Mouse (Mus musculus): ENCODE measurements at regions not wholly inside any gene's neighbourhood (a gene's known extent, or its start where the extent isn't known, plus 50 kb on each side); places are given as distances from the start of the nearest gene placed in this dataset.
A peak's percentile ranks its signal among the peaks of the same experiment; 100 is the strongest.

DNA sequence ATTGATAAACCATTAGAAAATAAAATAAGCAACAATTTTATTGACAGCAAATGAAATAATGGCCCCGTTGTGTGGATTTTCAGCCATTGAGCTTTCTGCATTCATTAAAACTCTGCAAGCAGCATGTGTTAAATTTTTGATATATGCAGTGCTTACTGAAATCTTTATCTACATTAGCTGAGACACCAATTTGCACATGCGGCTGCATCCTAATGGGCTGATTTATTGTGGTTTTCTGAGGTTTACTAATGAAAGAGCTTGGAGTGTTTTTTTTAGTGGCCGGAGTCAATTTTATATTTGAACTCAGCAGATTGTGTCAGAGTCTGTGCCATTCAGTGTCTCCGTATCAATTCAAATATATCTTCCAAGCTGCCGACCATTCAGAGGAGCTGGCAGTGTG, 653.3 kb upstream of the Tbl1xr1 start:
- Histone ChIP-seq H3K4me3 (ENCODE audit: low read depth, low read length) (no peak overlapping the region), H3K27me3 (ENCODE audit: control insufficient read depth, insufficient read depth, low read length) (no peaks in the 10 kb centered on the region), H3K4me1 (ENCODE audit: control insufficient read depth, insufficient read depth, low read length) (no peaks in the 10 kb centered on the region), H3K27ac (ENCODE audit: low read depth, low read length) (no peak overlapping the region), H3K9ac (ENCODE audit: low read length) (no peak overlapping the region), H3K4me2 (no peak overlapping the region), H3K36me3 (ENCODE audit: control insufficient read depth, insufficient read depth, low read length) (no peaks in the 10 kb centered on the region), H3K9me3 (ENCODE audit: control insufficient read depth, low read length) (no peaks in the 10 kb centered on the region)
- ATAC-seq (ENCODE audit: low FRiP score), result no peak
- no peak for DNase-seq (ENCODE audit: low spot score, missing footprints)
- WGBS, result 88% methylated on average over 5 of the region's 5 CpGs

DNA sequence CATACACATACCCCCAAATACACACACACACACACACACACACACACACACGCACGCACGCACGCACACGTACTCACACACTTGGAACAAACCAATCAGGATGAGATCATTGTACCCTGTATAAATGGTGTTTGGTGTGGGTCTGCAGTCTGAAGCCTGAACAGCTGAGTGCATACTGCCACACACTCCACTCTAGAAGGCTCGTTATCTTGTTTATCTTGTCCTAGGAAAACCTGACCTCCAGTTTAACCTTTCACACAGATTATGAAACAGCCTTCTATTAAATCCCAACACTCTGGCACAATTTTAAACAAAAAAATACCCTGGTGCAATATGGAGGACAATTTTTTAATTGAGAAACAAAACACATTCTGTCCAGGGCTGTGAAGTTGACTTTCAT, 649.9 kb upstream of the Tbl1xr1 start:
- H3K4me1 ChIP-seq (ENCODE audit: control insufficient read depth, insufficient read depth, low read length), result no peaks in the 10 kb centered on the region
- H3K4me2 ChIP-seq, result no peak overlapping the region
- DNase-seq (ENCODE audit: low spot score, missing footprints) (no peak), ATAC-seq (ENCODE audit: low FRiP score) (no peak)
- no peak overlapping the region for H3K9ac ChIP-seq (ENCODE audit: low read length)
- H3K4me3 ChIP-seq (ENCODE audit: low read depth, low read length), result no peak overlapping the region
- no peaks in the 10 kb centered on the region for H3K36me3 ChIP-seq (ENCODE audit: control insufficient read depth, insufficient read depth, low read length)
- H3K27ac ChIP-seq (ENCODE audit: low read depth, low read length), result no peak overlapping the region
- WGBS, result 87% methylated on average over 6 of the region's 6 CpGs
- H3K9me3 ChIP-seq (ENCODE audit: control insufficient read depth, low read length), result no peaks in the 10 kb centered on the region
- H3K27me3 ChIP-seq (ENCODE audit: control insufficient read depth, insufficient read depth, low read length), result no peaks in the 10 kb centered on the region

DNA sequence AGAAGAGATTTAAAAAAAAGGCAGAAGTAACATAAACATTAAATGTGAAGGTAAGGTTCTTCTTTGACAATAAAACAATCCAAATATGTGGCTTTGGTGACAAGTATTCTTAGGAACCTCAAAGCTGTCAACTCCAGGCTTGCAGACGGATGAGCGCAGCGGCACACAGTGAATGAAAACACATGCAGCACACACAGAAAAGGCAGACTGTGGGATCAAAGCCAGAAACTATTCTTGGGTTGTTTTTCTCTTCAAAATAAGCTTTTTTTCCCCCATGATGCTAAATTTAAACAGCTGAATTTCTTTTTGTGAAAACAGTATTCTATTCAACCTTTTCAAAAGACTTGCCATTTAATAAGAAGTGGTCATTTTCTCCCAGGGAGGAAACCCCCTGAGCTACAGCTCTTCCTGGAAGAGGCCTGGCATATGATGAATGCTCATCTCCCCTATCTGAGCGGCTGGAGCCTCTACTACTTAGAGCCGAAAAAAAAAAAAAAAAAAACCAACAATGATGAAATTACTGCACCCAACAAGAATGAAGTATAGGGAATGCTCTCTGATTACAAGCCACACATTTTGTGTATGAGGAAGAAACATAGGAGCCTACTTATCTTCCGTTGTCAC, 648.9 kb upstream of the Tbl1xr1 start:
- no peaks in the 10 kb centered on the region for H3K4me1 ChIP-seq (ENCODE audit: control insufficient read depth, insufficient read depth, low read length)
- no peak overlapping the region for H3K9ac ChIP-seq (ENCODE audit: low read length)
- H3K4me2 ChIP-seq, result no peak overlapping the region
- no peak overlapping the region for H3K4me3 ChIP-seq (ENCODE audit: low read depth, low read length)
- H3K27me3 ChIP-seq (ENCODE audit: control insufficient read depth, insufficient read depth, low read length), result no peaks in the 10 kb centered on the region
- H3K27ac ChIP-seq (ENCODE audit: low read depth, low read length), result no peak overlapping the region
- no peaks in the 10 kb centered on the region for H3K36me3 ChIP-seq (ENCODE audit: control insufficient read depth, insufficient read depth, low read length)
- 77% methylated on average over 6 of the region's 6 CpGs for WGBS
- no peak for ATAC-seq (ENCODE audit: low FRiP score)
- H3K9me3 ChIP-seq (ENCODE audit: control insufficient read depth, low read length), result no peaks in the 10 kb centered on the region
- DNase-seq (ENCODE audit: low spot score, missing footprints), result no peak

DNA sequence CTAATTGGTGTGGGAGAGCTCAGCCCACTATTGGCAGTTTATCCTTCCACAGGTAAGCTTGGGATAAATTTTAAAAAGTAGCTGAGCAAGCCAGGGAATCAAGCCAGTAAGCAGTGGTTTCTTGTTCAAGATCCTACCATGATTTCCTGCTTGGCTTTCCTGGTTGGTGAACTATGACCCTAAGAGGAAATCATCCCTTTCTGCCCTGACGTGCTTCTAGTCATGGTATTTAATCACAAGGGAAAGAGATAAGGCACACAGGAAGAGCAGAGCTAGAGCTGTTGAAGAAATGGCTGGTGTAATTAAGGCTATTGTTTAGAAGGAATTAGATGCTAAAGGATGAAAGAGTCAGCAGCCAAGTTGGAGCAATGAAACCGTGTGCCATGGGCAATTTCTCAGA, 648.3 kb upstream of the Tbl1xr1 start:
- H3K4me1 ChIP-seq (ENCODE audit: control insufficient read depth, insufficient read depth, low read length), result no peaks in the 10 kb centered on the region
- H3K9ac ChIP-seq (ENCODE audit: low read length), result no peak overlapping the region
- H3K27ac ChIP-seq (ENCODE audit: low read depth, low read length), result no peak overlapping the region
- H3K36me3 ChIP-seq (ENCODE audit: control insufficient read depth, insufficient read depth, low read length), result no peaks in the 10 kb centered on the region
- 53% methylated on average over 2 of the region's 2 CpGs for WGBS
- no peak overlapping the region for H3K4me2 ChIP-seq
- ATAC-seq (ENCODE audit: low FRiP score) (no peak), DNase-seq (ENCODE audit: low spot score, missing footprints) (no peak)
- H3K27me3 ChIP-seq (ENCODE audit: control insufficient read depth, insufficient read depth, low read length), result no peaks in the 10 kb centered on the region
- H3K4me3 ChIP-seq (ENCODE audit: low read depth, low read length), result no peak overlapping the region
- no peaks in the 10 kb centered on the region for H3K9me3 ChIP-seq (ENCODE audit: control insufficient read depth, low read length)

DNA sequence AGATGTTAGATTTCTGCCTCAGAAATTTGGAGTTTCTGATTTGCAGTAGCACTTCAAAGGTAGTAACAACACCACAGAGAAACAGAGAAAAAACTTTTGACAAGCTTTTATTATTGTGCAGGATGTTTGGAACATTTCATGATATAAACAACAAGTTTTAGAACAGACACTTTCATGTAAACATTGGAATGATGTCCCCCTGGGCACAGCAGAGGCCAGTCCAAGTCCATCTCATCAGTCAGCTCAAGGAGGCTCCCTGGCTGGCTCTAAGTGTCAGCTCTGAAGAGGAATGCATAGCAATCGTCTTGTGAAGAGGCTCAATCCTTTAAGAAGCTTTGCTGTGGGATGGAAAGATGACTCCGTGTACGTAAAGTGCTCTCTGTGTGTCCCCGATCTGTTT, 612.2 kb upstream of the Tbl1xr1 start:
- H3K27me3 ChIP-seq (ENCODE audit: control insufficient read depth, insufficient read depth, low read length), result no peaks in the 10 kb centered on the region
- no peak overlapping the region for H3K9ac ChIP-seq (ENCODE audit: low read length)
- 31% methylated on average over 4 of the region's 4 CpGs for WGBS
- H3K27ac ChIP-seq (ENCODE audit: low read depth, low read length), result no peak overlapping the region
- H3K4me3 ChIP-seq (ENCODE audit: low read depth, low read length), result no peak overlapping the region
- no peak for ATAC-seq (ENCODE audit: low FRiP score)
- H3K9me3 ChIP-seq (ENCODE audit: control insufficient read depth, low read length), result no peaks in the 10 kb centered on the region
- no peaks in the 10 kb centered on the region for H3K36me3 ChIP-seq (ENCODE audit: control insufficient read depth, insufficient read depth, low read length)
- no peaks in the 10 kb centered on the region for H3K4me1 ChIP-seq (ENCODE audit: control insufficient read depth, insufficient read depth, low read length)
- no peak overlapping the region for H3K4me2 ChIP-seq
- DNase-seq (ENCODE audit: low spot score, missing footprints), result no peak

DNA sequence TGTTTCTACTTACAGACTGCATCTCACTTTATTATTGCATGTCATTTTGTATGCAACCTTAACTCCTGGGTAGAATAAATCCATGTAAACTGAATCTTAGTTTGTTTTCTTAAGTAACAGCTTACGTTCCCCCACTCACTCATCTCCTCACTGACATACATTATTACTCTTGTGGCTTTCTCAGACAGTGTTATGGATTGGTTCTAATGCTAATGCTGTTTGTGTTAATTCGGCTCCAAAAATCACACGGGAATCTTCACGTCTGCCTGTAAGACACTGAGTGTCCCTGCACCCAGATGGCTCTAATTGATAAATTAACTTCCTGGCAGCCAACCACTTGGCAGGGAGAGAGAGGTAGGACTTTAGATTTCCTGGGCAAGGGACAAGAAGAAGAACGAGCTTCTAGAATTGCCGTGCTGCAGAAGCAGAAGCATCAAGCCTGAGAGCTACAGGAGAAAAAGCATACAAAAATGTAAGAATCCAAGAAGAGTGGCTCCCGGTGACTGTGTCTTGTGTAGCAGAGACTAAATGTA, 610.3 kb upstream of the Tbl1xr1 start:
- Histone ChIP-seq H3K36me3 (ENCODE audit: control insufficient read depth, insufficient read depth, low read length) (no peaks in the 10 kb centered on the region), H3K4me2 (no peak overlapping the region), H3K4me1 (ENCODE audit: control insufficient read depth, insufficient read depth, low read length) (no peaks in the 10 kb centered on the region), H3K9me3 (ENCODE audit: control insufficient read depth, low read length) (no peaks in the 10 kb centered on the region), H3K27me3 (ENCODE audit: control insufficient read depth, insufficient read depth, low read length) (no peaks in the 10 kb centered on the region), H3K27ac (ENCODE audit: low read depth, low read length) (no peak overlapping the region), H3K9ac (ENCODE audit: low read length) (no peak overlapping the region), H3K4me3 (ENCODE audit: low read depth, low read length) (no peak overlapping the region)
- ATAC-seq (ENCODE audit: low FRiP score) (no peak), DNase-seq (ENCODE audit: low spot score, missing footprints) (no peak)
- 69% methylated on average over 7 of the region's 7 CpGs for WGBS

DNA sequence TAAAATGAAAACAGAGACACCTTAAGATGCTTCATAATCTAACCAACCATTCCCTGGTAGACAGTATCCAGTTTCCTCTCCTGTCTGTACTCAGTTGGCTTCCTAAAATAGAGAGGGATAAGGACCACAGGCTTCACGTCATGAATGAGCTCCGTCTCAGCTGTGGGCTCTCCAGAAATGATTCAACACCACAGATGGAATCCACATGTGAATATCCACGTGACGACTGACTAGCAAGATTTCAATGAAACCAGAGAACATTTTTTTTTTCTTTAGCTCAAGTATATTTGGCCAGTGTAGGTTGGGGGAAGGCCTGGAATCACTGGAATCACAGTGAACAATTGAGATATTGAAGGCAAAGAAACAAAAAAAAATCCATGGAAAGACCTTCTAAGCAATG, 599.1 kb upstream of the Tbl1xr1 start:
- Histone ChIP-seq H3K4me2 (no peak overlapping the region), H3K9ac (ENCODE audit: low read length) (no peak overlapping the region), H3K4me1 (ENCODE audit: control insufficient read depth, insufficient read depth, low read length) (peaks cover 3% of the 10 kb centered on the region; the same call in 1 of the 2 replicates), H3K9me3 (ENCODE audit: control insufficient read depth, low read length) (no peaks in the 10 kb centered on the region), H3K4me3 (ENCODE audit: low read depth, low read length) (no peak overlapping the region), H3K27me3 (ENCODE audit: control insufficient read depth, insufficient read depth, low read length) (no peaks in the 10 kb centered on the region), H3K36me3 (ENCODE audit: control insufficient read depth, insufficient read depth, low read length) (no peaks in the 10 kb centered on the region), H3K27ac (ENCODE audit: low read depth, low read length) (no peak overlapping the region)
- WGBS, result 79% methylated on average over 4 of the region's 4 CpGs
- ATAC-seq (ENCODE audit: low FRiP score) (no peak), DNase-seq (ENCODE audit: low spot score, missing footprints) (peak; percentile 69)

DNA sequence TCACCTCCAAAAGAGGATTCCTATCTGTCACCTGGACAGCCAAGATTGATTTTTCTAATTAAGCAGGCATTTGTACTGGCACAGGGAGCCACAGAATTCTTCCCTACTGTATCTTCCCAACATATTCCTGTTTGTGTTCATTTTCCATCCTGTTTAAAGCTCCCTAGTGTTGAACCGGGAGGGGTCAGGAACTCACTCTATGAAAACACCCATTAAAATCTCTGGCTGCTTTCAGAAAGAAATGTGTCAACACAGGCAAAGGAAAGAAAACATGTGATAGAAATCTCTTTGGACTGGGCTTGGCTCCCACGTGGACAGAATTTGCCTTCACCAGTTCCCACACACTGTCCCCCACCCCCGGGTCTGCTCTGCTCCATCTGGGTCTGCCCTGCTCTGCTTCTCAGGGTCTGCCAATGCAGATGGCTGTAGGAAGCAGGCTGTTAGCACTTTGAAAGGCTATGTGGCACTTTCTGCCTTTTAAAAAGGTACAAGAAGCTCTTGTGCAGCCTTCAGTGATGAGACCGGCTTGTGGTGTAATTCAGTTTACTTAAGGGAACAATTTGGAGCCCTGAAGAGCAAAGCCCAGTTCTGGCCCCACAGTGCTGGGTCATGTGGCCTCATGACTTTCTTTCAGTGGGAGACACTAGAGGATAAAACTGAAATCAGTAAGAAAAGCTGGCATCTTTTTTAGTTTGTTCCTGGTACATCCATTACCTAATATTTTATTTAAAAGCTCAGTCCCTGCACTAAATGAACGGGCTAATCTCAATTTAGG, 597.2 kb upstream of the Tbl1xr1 start:
- H3K27me3 ChIP-seq (ENCODE audit: control insufficient read depth, insufficient read depth, low read length), result no peaks in the 10 kb centered on the region
- H3K4me3 ChIP-seq (ENCODE audit: low read depth, low read length), result no peak overlapping the region
- DNase-seq (ENCODE audit: low spot score, missing footprints) (peak; percentile 80), ATAC-seq (ENCODE audit: low FRiP score) (peak; percentile 78)
- no peaks in the 10 kb centered on the region for H3K9me3 ChIP-seq (ENCODE audit: control insufficient read depth, low read length)
- WGBS, result 36% methylated on average over 5 of the region's 5 CpGs
- H3K4me1 ChIP-seq (ENCODE audit: control insufficient read depth, insufficient read depth, low read length), result peaks cover 3% of the 10 kb centered on the region; the same call in 1 of the 2 replicates
- H3K4me2 ChIP-seq, result no peak overlapping the region
- H3K36me3 ChIP-seq (ENCODE audit: control insufficient read depth, insufficient read depth, low read length), result no peaks in the 10 kb centered on the region
- no peak overlapping the region for H3K9ac ChIP-seq (ENCODE audit: low read length)
- no peak overlapping the region for H3K27ac ChIP-seq (ENCODE audit: low read depth, low read length)

DNA sequence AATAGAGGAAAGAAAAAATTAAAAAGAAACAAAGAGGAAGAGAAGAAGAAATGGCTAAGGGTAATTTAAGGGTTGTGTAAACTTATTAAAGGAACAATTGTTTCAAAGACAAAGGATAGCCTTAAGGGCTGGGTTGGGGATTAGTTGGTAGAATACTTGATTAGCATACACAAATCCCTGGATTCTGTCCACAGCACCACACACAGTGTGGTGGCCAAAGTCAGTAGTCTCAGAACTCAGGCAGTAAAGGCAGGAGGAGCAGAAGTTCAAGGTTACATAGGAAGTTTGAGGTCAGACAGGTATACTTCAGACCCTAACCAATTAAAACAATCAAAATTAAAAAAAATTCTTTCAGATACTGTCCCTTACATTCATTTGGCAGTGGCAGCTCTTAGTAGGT, 596.6 kb upstream of the Tbl1xr1 start:
- H3K27me3 ChIP-seq (ENCODE audit: control insufficient read depth, insufficient read depth, low read length), result no peaks in the 10 kb centered on the region
- peak; percentile 71 for DNase-seq (ENCODE audit: low spot score, missing footprints)

More for the DNA sequence above, 596.6 kb upstream of the Tbl1xr1 start:
- Histone ChIP-seq H3K4me1 (ENCODE audit: control insufficient read depth, insufficient read depth, low read length) (peaks cover 3% of the 10 kb centered on the region; the same call in 1 of the 2 replicates), H3K27ac (ENCODE audit: low read depth, low read length) (no peak overlapping the region), H3K36me3 (ENCODE audit: control insufficient read depth, insufficient read depth, low read length) (no peaks in the 10 kb centered on the region), H3K4me3 (ENCODE audit: low read depth, low read length) (no peak overlapping the region), H3K9me3 (ENCODE audit: control insufficient read depth, low read length) (no peaks in the 10 kb centered on the region), H3K4me2 (no peak overlapping the region), H3K9ac (ENCODE audit: low read length) (no peak overlapping the region)
- peak; percentile 68 for ATAC-seq (ENCODE audit: low FRiP score)
